Mouse (Mus musculus): ENCODE measurements at regions not wholly inside any gene's neighbourhood (a gene's known extent, or its start where the extent isn't known, plus 50 kb on each side); places are given as distances from the start of the nearest gene placed in this dataset.
A peak's percentile ranks its signal among the peaks of the same experiment; 100 is the strongest.

GRCm38 (mm10) chr4:31536811-31537210 lies 427.1 kb upstream of the Map3k7 start:
- no peak for DNase-seq

GRCm38 (mm10) chr4:31553780-31554394 lies 410.0 kb upstream of the Map3k7 start:
- DNase-seq, result no peak

GRCm38 (mm10) chr4:31555077-31555476 lies 408.8 kb upstream of the Map3k7 start:
- DNase-seq, result no peak

GRCm38 (mm10) chr4:31557261-31557660 lies 406.6 kb upstream of the Map3k7 start:
- DNase-seq, result no peak

- no peak for DNase-seq
Measured at GRCm38 (mm10) chr4:31560305-31560704, 403.6 kb upstream of the Map3k7 start.

- DNase-seq, result no peak
Measured at GRCm38 (mm10) chr4:31561183-31561582, 402.7 kb upstream of the Map3k7 start.

- DNase-seq, result peak; percentile 6
Measured at GRCm38 (mm10) chr4:31561823-31562222, 402.1 kb upstream of the Map3k7 start.

- no peak for DNase-seq
Measured at GRCm38 (mm10) chr4:31566158-31566557, 397.7 kb upstream of the Map3k7 start.

- no peak for DNase-seq
Measured at GRCm38 (mm10) chr4:31566834-31567233, 397.1 kb upstream of the Map3k7 start.

- DNase-seq, result no peak
Measured at GRCm38 (mm10) chr4:31569687-31570086, 394.2 kb upstream of the Map3k7 start.

- peak; percentile 7 for DNase-seq
Measured at GRCm38 (mm10) chr4:31576982-31577579, 386.8 kb upstream of the Map3k7 start.

GRCm38 (mm10) chr4:31583495-31583894 lies 380.4 kb upstream of the Map3k7 start:
- DNase-seq, result no peak

- peak; percentile 36 for DNase-seq
Measured at GRCm38 (mm10) chr4:31584171-31584570, 379.7 kb upstream of the Map3k7 start.

- no peak for DNase-seq
Measured at GRCm38 (mm10) chr4:31594089-31594488, 369.8 kb upstream of the Map3k7 start.

GRCm38 (mm10) chr4:31601536-31601935 lies 362.4 kb upstream of the Map3k7 start:
- no peak for DNase-seq

- DNase-seq, result no peak
Measured at GRCm38 (mm10) chr4:31603776-31604175, 360.1 kb upstream of the Map3k7 start.

- DNase-seq, result peak; percentile 10
Measured at GRCm38 (mm10) chr4:31608811-31609210, 355.1 kb upstream of the Map3k7 start.

GRCm38 (mm10) chr4:31609559-31609958 lies 354.3 kb upstream of the Map3k7 start:
- DNase-seq, result no peak

GRCm38 (mm10) chr4:31612147-31612824 lies 351.6 kb upstream of the Map3k7 start:
- no peak for DNase-seq

GRCm38 (mm10) chr4:31612825-31613514 lies 350.9 kb upstream of the Map3k7 start:
- DNase-seq, result no peak

GRCm38 (mm10) chr4:31617572-31617971 lies 346.3 kb upstream of the Map3k7 start:
- DNase-seq, result no peak

- DNase-seq, result no peak
Measured at GRCm38 (mm10) chr4:31618026-31618425, 345.9 kb upstream of the Map3k7 start.

- no peak for DNase-seq
Measured at GRCm38 (mm10) chr4:31621205-31621604, 342.7 kb upstream of the Map3k7 start.

- DNase-seq, result no peak
Measured at GRCm38 (mm10) chr4:31627053-31627452, 336.8 kb upstream of the Map3k7 start.
